Mouse (Mus musculus) limb, embryonic 13.5 days (tissue): Measurements from ENCODE around the gene Grik4. TPM values are rescaled to one million over a fixed set of nuclear protein-coding genes. Genes with fewer than 3 reads are reported as not detected.

ENCODE experiments used
- ATAC-seq: fragments of 200-750 bp; cut with Nextera tagmentation; 2 replicates; pipeline ENCODE4 v1.8.0; 2017; ENCODE audit warnings: low read depth, moderate number of reproducible peaks, moderate TSS enrichment; ENCODE audit not compliant: low FRiP score
- H3K27ac ChIP-seq: fragments of 300-500 bp; sonication (generic); 2 replicates; pipeline ENCODE4 v1.5.1; 2015; ENCODE audit warnings: inconsistent platforms, mild to moderate bottlenecking, moderate library complexity
- H3K27me3 ChIP-seq: fragments of 300-500 bp; sonication (generic); 2 replicates; pipeline ENCODE4 v1.6.1; 2015; ENCODE audit warnings: mild to moderate bottlenecking, inconsistent platforms
- H3K36me3 ChIP-seq: fragments of 300-500 bp; sonication (generic); 2 replicates; pipeline ENCODE4 v1.6.1; 2015; ENCODE audit warnings: inconsistent platforms, mild to moderate bottlenecking, moderate library complexity
- H3K4me1 ChIP-seq: fragments of 300-500 bp; sonication (generic); 2 replicates; pipeline ENCODE4 v1.6.1; 2015; ENCODE audit warnings: inconsistent platforms
- H3K4me2 ChIP-seq: fragments of 300-500 bp; sonication (generic); replicated peaks from 2 replicates; pipeline ENCODE4 v1.6.1; 2015; ENCODE audit warnings: inconsistent platforms, mild to moderate bottlenecking, moderate library complexity
- H3K4me3 ChIP-seq: fragments of 300-500 bp; sonication (generic); 2 replicates; pipeline ENCODE4 v1.5.1; 2015; ENCODE audit warnings: moderate library complexity, mild to moderate bottlenecking, inconsistent platforms
- H3K9ac ChIP-seq: fragments of 300-500 bp; sonication (generic); 2 replicates; pipeline ENCODE4 v1.6.1; 2015; ENCODE audit warnings: mild to moderate bottlenecking, inconsistent platforms
- H3K9me3 ChIP-seq: fragments of 300-500 bp; sonication (generic); 2 replicates; pipeline ENCODE4 v1.6.1; 2016; ENCODE audit warnings: inconsistent platforms
- WGBS: fragments of 180-500 bp; shearing (Covaris S2); methylation state at CpG from one replicate; pipeline ENCODE4 v1.1.7; 2015; 5-methylcytosine and 5-hydroxymethylcytosine counted together
- polyA plus RNA-seq: library from polyadenylated mRNA; unstranded; fragments of >200 nt; fragmentation: Nextera tagmentation; extraction: Ambion mirVana; gene quantifications from 2 replicates; pipeline ENCODE4 v1.2.1, GENCODE M21; 2015

The Grik4 gene
- polyA plus RNA-seq, 1 experiment from 2014 or later: 2.7 TPM

- H3K36me3 ChIP-seq: no peaks in the 10 kb centered on the region
- H3K27ac ChIP-seq: no peak overlapping the region
- peak overlapping the region; percentile 66 for H3K9ac ChIP-seq
- ATAC-seq: peak; percentile 57
- no peaks in the 10 kb centered on the region for H3K9me3 ChIP-seq
- peak overlapping the region; percentile 99 for H3K4me2 ChIP-seq
- peaks cover 32% of the 10 kb centered on the region for H3K4me1 ChIP-seq
- under 1% methylated on average over 52 of the region's 52 CpGs for WGBS
- peaks cover 52% of the 10 kb centered on the region for H3K27me3 ChIP-seq
- peak overlapping the region; percentile 56 for H3K4me3 ChIP-seq
These were observed 46.8 kb downstream of the Grik4 start for GRCm38 (mm10) chr9:42897361-42898051.

- Histone ChIP-seq H3K4me1 (peaks cover 32% of the 10 kb centered on the region), H3K9ac (no peak overlapping the region; the same call in 1 of the 2 replicates), H3K27ac (no peak overlapping the region), H3K9me3 (peaks cover 3% of the 10 kb centered on the region; the same call in 1 of the 2 replicates), H3K36me3 (no peaks in the 10 kb centered on the region), H3K27me3 (peaks cover 44% of the 10 kb centered on the region), H3K4me2 (peak overlapping the region; percentile 99), H3K4me3 (peak overlapping the region; percentile 56)
- 3% methylated on average over 16 of the region's 16 CpGs for WGBS
- ATAC-seq: no peak
These were observed 47.7 kb downstream of the Grik4 start for GRCm38 (mm10) chr9:42896421-42897210.

GRCm38 (mm10) chr9:42892765-42893164 is 51.5 kb downstream of the Grik4 start:
- H3K4me3 ChIP-seq: no peak overlapping the region
- 87% methylated on average over 8 of the region's 8 CpGs for WGBS
- peaks cover 5% of the 10 kb centered on the region; the same call in 1 of the 2 replicates for H3K9me3 ChIP-seq
- no peak overlapping the region for H3K27ac ChIP-seq
- H3K27me3 ChIP-seq: peaks cover 52% of the 10 kb centered on the region
- no peaks in the 10 kb centered on the region for H3K36me3 ChIP-seq
- no peak for ATAC-seq
- H3K4me2 ChIP-seq: no peak overlapping the region
- peaks cover 35% of the 10 kb centered on the region for H3K4me1 ChIP-seq
- H3K9ac ChIP-seq: no peak overlapping the region

DNA sequence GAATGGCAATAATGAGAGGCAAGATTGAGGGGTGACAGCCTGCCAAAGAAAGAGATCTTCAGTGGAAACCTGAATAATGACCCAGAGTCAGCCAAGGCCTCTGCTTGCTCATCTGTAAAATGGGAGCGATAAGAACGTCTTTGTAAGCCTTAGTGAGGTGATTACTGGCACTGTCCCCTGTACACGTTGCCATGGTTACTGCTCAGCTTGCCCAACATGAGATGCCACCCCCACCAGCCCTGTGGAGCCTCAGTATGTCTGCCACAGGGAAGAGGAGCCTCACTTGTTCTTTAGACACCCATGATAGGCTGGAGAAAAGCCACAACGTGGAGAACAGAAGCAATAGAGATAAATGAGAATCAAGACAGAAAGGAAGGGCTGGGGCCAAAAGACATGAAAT is 56.4 kb downstream of the Grik4 start:
- peaks cover 33% of the 10 kb centered on the region for H3K4me1 ChIP-seq
- peaks cover 41% of the 10 kb centered on the region for H3K27me3 ChIP-seq
- ATAC-seq: no peak
- no peak overlapping the region for H3K4me3 ChIP-seq
- WGBS: 88% methylated on average over 4 of the region's 4 CpGs
- no peaks in the 10 kb centered on the region for H3K36me3 ChIP-seq
- no peak overlapping the region for H3K4me2 ChIP-seq
- no peak overlapping the region for H3K9ac ChIP-seq
- no peak overlapping the region for H3K27ac ChIP-seq
- peaks cover 5% of the 10 kb centered on the region; the same call in 1 of the 2 replicates for H3K9me3 ChIP-seq

DNA sequence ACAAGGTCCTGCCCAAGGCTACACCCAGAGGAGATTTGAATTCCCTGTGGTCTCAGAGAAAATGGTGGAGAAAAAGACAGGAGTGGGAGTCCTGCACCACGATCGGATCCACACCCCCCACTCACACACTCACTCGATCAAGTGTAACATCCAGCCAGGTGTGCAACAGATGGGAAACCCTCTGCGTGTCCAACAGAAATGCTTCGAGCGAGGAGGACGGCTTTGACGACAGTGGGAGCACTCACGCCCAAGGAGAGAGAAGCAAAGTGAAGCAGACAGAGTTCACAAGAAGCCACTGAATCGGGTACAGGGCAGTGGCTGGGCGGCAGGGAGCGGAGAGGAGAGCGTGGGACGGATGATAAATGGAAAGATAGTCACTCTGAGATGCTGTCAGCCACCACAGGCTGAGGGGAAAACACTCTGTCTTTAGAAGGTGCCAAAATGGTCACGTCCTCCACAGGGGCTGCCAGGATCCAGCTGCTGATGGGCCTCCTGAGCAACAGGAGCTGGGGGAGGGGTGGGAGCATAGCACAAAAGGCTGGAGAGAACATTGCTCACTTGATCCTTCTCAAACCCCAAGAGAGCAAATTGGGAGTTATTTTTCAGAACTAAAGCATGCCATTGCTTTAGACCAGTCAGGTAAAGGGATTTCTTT is 58.1 kb downstream of the Grik4 start:
- Histone ChIP-seq H3K36me3 (no peaks in the 10 kb centered on the region), H3K27me3 (peaks cover 41% of the 10 kb centered on the region), H3K4me1 (peaks cover 41% of the 10 kb centered on the region), H3K9me3 (no peaks in the 10 kb centered on the region), H3K27ac (no peak overlapping the region), H3K4me2 (no peak overlapping the region), H3K9ac (no peak overlapping the region), H3K4me3 (no peak overlapping the region)
- ATAC-seq: no peak
- WGBS: 27% methylated on average over 15 of the region's 15 CpGs

DNA sequence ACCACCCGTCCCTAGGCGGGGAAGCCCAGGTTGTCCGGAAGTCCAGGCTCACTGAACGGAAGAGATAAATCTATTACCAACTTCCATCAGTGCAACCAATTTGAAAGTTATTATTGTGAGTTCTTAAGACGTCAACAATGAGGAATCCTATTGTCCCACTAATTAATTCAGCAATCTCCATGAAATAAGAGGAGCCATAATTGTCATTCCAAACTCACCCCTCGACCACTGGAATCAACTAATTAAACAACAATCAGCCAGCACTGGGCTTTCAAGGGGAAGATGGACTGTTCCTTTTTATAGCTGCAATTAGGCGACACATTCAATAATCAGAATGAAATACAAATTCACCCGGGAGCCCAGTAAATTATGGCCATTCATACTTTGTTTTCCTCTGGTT is 58.7 kb downstream of the Grik4 start:
- no peak overlapping the region for H3K4me2 ChIP-seq
- peaks cover 35% of the 10 kb centered on the region for H3K27me3 ChIP-seq
- WGBS: 46% methylated on average over 8 of the region's 8 CpGs
- H3K9me3 ChIP-seq: no peaks in the 10 kb centered on the region
- H3K4me1 ChIP-seq: peaks cover 45% of the 10 kb centered on the region
- no peak for ATAC-seq
- H3K9ac ChIP-seq: no peak overlapping the region
- no peaks in the 10 kb centered on the region for H3K36me3 ChIP-seq
- no peak overlapping the region for H3K4me3 ChIP-seq
- H3K27ac ChIP-seq: no peak overlapping the region

DNA sequence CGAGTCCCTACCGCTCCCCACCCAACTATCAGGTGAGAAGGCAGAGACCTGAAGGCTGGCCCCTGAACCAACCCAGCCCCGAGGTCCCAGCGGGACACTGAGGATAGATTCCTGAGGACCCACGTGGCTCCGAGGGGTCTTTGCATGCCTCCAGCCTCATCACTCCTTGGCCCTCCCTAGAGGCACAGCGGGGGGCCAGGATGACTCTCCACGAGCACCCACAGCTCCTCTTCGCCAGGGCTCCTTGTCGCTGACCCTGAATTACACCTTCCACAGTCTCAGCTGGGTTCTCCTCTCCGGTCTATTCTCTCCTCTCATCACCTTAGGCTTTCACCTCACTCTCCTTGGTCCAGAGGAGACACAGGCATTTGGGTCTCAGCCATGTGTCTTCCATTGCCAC is 59.2 kb downstream of the Grik4 start:
- Histone ChIP-seq H3K4me1 (peaks cover 45% of the 10 kb centered on the region), H3K9ac (no peak overlapping the region), H3K4me3 (no peak overlapping the region), H3K9me3 (no peaks in the 10 kb centered on the region), H3K36me3 (no peaks in the 10 kb centered on the region), H3K4me2 (no peak overlapping the region), H3K27me3 (peaks cover 34% of the 10 kb centered on the region), H3K27ac (no peak overlapping the region)
- no peak for ATAC-seq
- 55% methylated on average over 11 of the region's 11 CpGs for WGBS

GRCm38 (mm10) chr9:42883006-42883759 is 61.1 kb downstream of the Grik4 start:
- no peaks in the 10 kb centered on the region for H3K9me3 ChIP-seq
- H3K4me1 ChIP-seq: peaks cover 33% of the 10 kb centered on the region
- H3K27ac ChIP-seq: no peak overlapping the region
- no peak for ATAC-seq
- H3K36me3 ChIP-seq: no peaks in the 10 kb centered on the region
- H3K27me3 ChIP-seq: peaks cover 36% of the 10 kb centered on the region
- H3K4me3 ChIP-seq: no peak overlapping the region
- H3K4me2 ChIP-seq: no peak overlapping the region
- H3K9ac ChIP-seq: no peak overlapping the region
- 81% methylated on average over 10 of the region's 10 CpGs for WGBS

- Histone ChIP-seq H3K27me3 (peaks cover 37% of the 10 kb centered on the region), H3K4me2 (no peak overlapping the region), H3K9ac (no peak overlapping the region), H3K4me3 (no peak overlapping the region), H3K9me3 (no peaks in the 10 kb centered on the region), H3K36me3 (no peaks in the 10 kb centered on the region), H3K4me1 (peaks cover 33% of the 10 kb centered on the region), H3K27ac (no peak overlapping the region)
- 23% methylated on average over 11 of the region's 11 CpGs for whole genome bisulfite sequencing
- no peak for ATAC-seq
These were observed 62.0 kb downstream of the Grik4 start for GRCm38 (mm10) chr9:42882313-42882712.

- no peak for ATAC-seq
- WGBS: 54% methylated on average over 8 of the region's 8 CpGs
- no peak overlapping the region for H3K9ac ChIP-seq
- no peak overlapping the region for H3K27ac ChIP-seq
- peaks cover 26% of the 10 kb centered on the region for H3K4me1 ChIP-seq
- no peaks in the 10 kb centered on the region for H3K36me3 ChIP-seq
- no peak overlapping the region for H3K4me3 ChIP-seq
- H3K9me3 ChIP-seq: no peaks in the 10 kb centered on the region
- H3K27me3 ChIP-seq: peaks cover 38% of the 10 kb centered on the region
- H3K4me2 ChIP-seq: no peak overlapping the region
These were observed 63.3 kb downstream of the Grik4 start for GRCm38 (mm10) chr9:42881040-42881439.

GRCm38 (mm10) chr9:42878401-42878800 is 65.9 kb downstream of the Grik4 start:
- H3K9ac ChIP-seq: no peak overlapping the region
- no peak overlapping the region for H3K4me3 ChIP-seq
- 31% methylated on average over 7 of the region's 7 CpGs for WGBS
- no peaks in the 10 kb centered on the region for H3K36me3 ChIP-seq
- no peak for ATAC-seq
- H3K27ac ChIP-seq: no peak overlapping the region
- H3K4me1 ChIP-seq: peaks cover 12% of the 10 kb centered on the region
- H3K27me3 ChIP-seq: peaks cover 24% of the 10 kb centered on the region
- H3K9me3 ChIP-seq: no peaks in the 10 kb centered on the region
- no peak overlapping the region for H3K4me2 ChIP-seq
